Mouse (Mus musculus) lung, postnatal 0 days (tissue): ENCODE data around the gene Susd1.

Experiments used
- CTCF ChIP-seq: IDR thresholded peaks from 2 replicates; pipeline ENCODE4 v1.5.1; 2016; ENCODE audit warnings: antibody characterized with exemption, mild to moderate bottlenecking
- EP300 ChIP-seq: IDR thresholded peaks from 2 replicates; pipeline ENCODE4 v1.6.1; 2016; ENCODE audit warnings: antibody characterized with exemption, mild to moderate bottlenecking, control low read depth

GRCm38 (mm10) chr4:59421369-59421746 lies 17.1 kb downstream of the Susd1 start:
- TF ChIP-seq CTCF = no peak
- TF ChIP-seq EP300 = no peak
